Mouse (Mus musculus) small intestine, adult 2 months (tissue): ENCODE results near the gene Spock2.

Experiments used
- CTCF ChIP-seq: fragments of 200-500 bp; IDR thresholded peaks from 2 replicates; pipeline ENCODE4 v1.5.1; 2012; ENCODE audit warnings: low read depth, mild to moderate bottlenecking, control low read depth, inconsistent platforms, low read length, moderate library complexity, mixed read lengths; ENCODE audit not compliant: insufficient replicate concordance, insufficient read length; ENCODE audit errors: extremely low read depth
- POLR2A ChIP-seq: fragments of 200-500 bp; IDR thresholded peaks from 2 replicates; pipeline ENCODE4 v1.6.1; 2012; ENCODE audit warnings: low read depth, mild to moderate bottlenecking, control low read depth, inconsistent platforms, low read length, moderate library complexity

DNA sequence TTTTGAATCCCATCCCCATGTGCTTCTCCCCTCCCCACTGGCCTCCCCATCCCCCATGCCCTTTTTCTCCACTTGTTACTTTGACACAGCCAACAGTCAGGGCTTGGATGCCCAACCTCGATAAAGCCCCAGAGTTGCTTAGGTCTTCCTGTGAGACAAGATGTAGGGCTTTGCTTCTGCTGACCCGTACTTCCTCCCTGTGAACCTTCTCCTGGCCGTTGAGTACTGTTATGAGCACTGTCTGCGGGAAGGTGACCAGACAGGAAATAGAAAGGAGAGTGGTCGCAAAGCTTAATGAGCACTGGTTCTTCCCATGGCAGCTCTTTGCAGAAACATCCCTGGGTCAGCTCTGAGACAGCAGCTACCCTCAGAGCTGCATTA, 25.4 kb upstream of the Spock2 start:
- TF ChIP-seq CTCF (no peak), POLR2A (no peak)
